Mouse (Mus musculus): ENCODE data around the gene Acvr1. TPM values are rescaled to one million over a fixed set of nuclear protein-coding genes. Genes with fewer than 3 reads are reported as not detected.

Gene Acvr1
- polyA plus RNA-seq, 1 experiment from 2014 or later = 2.7 TPM

DNA sequence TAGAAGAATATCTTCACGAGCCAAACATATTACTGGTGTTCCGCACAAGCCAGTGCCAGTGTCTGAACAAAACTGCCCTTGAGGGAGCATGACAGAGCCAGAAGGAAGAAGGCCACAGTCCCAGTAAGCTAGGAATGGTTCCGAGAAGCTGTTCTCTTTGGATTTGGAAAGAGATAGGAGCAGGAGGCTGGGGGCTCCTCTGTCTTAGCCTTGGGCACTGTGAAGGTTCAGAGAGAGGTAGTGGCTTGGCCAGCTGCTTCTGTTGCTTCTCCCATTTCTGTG is 79.7 kb downstream of the Acvr1 start:
- WGBS (ENCODE audit: insufficient replicate concordance) = 64% methylated on average over 3 of the region's 3 CpGs
- H3K9ac ChIP-seq = no peak overlapping the region
- no peak overlapping the region for H3K27ac ChIP-seq
- no peak overlapping the region for H3K4me3 ChIP-seq (replicated peaks)
- H3K4me1 ChIP-seq (replicated peaks) = peaks cover 9% of the 10 kb centered on the region
- H3K27me3 ChIP-seq = no peaks in the 10 kb centered on the region
- no peak overlapping the region for H3K4me2 ChIP-seq
- DNase-seq (no peak), ATAC-seq (ENCODE audit: low read depth) (no peak)
- no peaks in the 10 kb centered on the region for H3K9me3 ChIP-seq (replicated peaks)
- no peaks in the 10 kb centered on the region; the same call in 1 of the 2 replicates for H3K36me3 ChIP-seq

DNA sequence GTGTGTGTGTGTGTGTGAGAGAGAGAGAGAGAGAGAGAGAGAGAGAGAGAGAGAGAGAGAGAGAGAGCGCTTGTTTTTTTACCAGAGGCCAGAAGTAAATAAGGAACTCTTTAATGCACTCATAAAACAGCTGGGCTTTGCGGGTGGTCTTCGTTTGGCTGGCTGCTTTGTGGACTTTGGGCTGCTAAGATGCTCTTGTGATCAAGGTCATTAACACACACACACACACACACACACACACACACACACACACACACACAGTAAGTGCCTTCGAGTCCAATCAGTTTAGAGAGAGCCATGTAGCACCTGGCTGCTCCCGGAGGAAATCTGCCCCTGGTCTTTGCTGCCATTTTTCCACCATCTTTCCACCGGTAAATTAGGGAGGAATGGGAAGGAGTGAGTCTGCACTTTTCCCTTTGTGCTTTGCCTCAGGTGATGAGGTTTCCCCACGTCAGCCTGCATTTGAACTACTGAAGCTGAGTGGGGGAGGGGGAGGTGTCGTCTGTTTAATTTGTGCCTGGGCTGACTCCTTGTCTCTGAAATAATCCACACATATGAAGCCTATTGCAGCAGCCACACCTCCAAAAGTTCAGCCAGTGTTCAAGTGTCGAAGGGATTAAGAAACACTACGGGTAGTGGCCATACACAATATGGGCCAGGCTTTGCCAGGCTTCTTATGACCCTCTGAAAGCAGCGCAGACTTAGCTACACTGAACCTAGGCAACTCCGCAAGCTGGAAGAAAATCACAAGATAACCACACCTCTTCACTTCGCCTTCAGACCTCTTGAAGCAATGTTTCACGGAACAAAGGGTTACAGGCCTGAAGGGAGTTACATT is 80.3 kb downstream of the Acvr1 start:
- Histone ChIP-seq H3K4me3 (replicated peaks) (no peak overlapping the region), H3K9ac (no peak overlapping the region), H3K27ac (no peak overlapping the region), H3K4me1 (replicated peaks) (peaks cover 9% of the 10 kb centered on the region), H3K27me3 (no peaks in the 10 kb centered on the region), H3K9me3 (replicated peaks) (no peaks in the 10 kb centered on the region), H3K4me2 (no peak overlapping the region), H3K36me3 (no peaks in the 10 kb centered on the region; the same call in 1 of the 2 replicates)
- no peak for DNase-seq
- ATAC-seq (ENCODE audit: low read depth) = no peak
- 71% methylated on average over 14 of the region's 14 CpGs for WGBS (ENCODE audit: insufficient replicate concordance)

DNA sequence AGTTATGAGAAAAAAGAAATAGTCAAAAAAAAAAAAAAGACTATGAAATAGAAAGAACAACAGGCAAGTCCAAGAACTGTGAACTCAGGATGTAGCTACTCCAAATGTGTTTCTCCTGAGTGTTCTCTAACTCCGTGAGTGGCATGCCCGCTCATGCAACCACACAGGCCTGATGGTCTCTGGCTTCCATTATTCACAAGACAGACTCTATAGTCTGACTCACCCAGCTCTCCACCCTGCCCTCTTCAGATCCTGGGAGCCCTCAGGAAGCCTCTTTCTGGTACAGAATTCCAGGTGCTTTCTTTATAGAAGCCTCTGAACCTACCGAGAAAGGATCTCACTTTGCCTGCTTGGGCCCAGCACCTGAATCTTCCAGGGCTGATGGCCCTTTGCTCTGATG is 81.3 kb downstream of the Acvr1 start:
- no peak overlapping the region for H3K4me2 ChIP-seq
- no peaks in the 10 kb centered on the region; the same call in 1 of the 2 replicates for H3K36me3 ChIP-seq
- 65% methylated on average over 3 of the region's 3 CpGs for WGBS (ENCODE audit: insufficient replicate concordance)
- no peak overlapping the region for H3K9ac ChIP-seq
- H3K27me3 ChIP-seq = no peaks in the 10 kb centered on the region
- no peaks in the 10 kb centered on the region for H3K9me3 ChIP-seq (replicated peaks)
- no peak for DNase-seq
- H3K27ac ChIP-seq = no peak overlapping the region
- H3K4me1 ChIP-seq (replicated peaks) = peaks cover 9% of the 10 kb centered on the region
- ATAC-seq (ENCODE audit: low read depth) = no peak
- H3K4me3 ChIP-seq (replicated peaks) = no peak overlapping the region

DNA sequence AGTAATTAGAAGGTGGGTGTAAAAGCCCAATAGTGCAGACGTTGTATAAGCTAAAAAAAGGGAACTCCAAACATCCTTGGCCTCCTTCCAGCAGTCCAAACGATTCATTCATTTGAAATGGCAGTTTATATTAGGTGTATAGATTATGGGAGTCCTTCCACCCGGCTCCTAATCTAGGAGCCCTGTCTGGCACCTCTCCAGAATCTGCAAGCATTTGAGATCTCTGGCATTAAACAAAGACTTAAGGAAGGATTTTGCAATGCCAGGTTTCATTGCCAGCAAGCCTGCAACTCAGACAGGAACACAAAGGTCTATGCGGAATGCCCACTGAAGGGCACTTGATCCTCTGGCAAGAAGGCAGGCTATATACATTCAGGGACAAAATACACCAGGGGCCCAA is 81.8 kb downstream of the Acvr1 start:
- no peak overlapping the region for H3K27ac ChIP-seq
- DNase-seq (no peak), ATAC-seq (ENCODE audit: low read depth) (no peak)
- H3K4me2 ChIP-seq = no peak overlapping the region
- H3K9ac ChIP-seq = no peak overlapping the region
- H3K36me3 ChIP-seq = no peaks in the 10 kb centered on the region; the same call in 1 of the 2 replicates
- peaks cover 9% of the 10 kb centered on the region for H3K4me1 ChIP-seq (replicated peaks)
- H3K27me3 ChIP-seq = no peaks in the 10 kb centered on the region
- no peak overlapping the region for H3K4me3 ChIP-seq (replicated peaks)
- WGBS (ENCODE audit: insufficient replicate concordance) = 31% methylated on average over 4 of the region's 4 CpGs
- no peaks in the 10 kb centered on the region for H3K9me3 ChIP-seq (replicated peaks)

DNA sequence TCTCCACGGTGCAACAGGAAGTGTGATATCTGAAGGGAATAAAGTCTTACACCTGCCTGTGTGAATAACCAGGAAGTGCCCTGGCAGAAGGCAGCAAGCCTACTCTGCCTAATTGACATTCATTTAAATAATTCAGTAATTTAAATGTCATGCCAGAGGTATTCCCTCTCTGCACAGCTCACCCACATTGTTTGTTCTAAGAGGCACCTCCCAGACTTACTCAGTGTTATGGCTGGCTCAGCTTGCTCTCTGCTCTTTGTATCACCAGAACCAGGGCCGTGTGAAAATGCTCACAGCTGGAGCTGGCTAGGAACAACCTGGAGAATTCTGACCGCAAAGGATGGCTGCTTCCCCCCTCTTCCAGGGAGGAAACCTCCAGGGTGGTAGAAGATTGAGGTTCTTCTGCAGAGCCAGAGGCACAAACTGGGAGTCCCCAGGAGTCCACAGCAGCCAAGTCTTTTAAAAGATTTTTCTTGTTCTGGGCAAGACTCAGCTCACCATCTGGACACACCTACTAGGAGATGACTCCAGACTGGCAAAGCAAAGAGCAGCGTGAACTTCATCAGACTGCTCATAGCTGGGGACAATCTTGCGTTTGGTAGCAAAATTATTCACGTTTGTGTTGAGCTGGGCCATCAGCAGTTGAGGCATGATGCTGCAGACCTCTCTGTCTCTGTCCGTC is 82.5 kb downstream of the Acvr1 start:
- no peaks in the 10 kb centered on the region; the same call in none of the 2 replicates for H3K36me3 ChIP-seq
- H3K4me1 ChIP-seq (replicated peaks) = peaks cover 9% of the 10 kb centered on the region
- H3K27ac ChIP-seq = no peak overlapping the region
- no peak for DNase-seq
- 51% methylated on average over 7 of the region's 7 CpGs for WGBS (ENCODE audit: insufficient replicate concordance)
- H3K4me2 ChIP-seq = no peak overlapping the region
- H3K9ac ChIP-seq = no peak overlapping the region
- ATAC-seq (ENCODE audit: low read depth) = no peak
- H3K4me3 ChIP-seq (replicated peaks) = no peak overlapping the region
- H3K27me3 ChIP-seq = no peaks in the 10 kb centered on the region
- H3K9me3 ChIP-seq (replicated peaks) = no peaks in the 10 kb centered on the region

DNA sequence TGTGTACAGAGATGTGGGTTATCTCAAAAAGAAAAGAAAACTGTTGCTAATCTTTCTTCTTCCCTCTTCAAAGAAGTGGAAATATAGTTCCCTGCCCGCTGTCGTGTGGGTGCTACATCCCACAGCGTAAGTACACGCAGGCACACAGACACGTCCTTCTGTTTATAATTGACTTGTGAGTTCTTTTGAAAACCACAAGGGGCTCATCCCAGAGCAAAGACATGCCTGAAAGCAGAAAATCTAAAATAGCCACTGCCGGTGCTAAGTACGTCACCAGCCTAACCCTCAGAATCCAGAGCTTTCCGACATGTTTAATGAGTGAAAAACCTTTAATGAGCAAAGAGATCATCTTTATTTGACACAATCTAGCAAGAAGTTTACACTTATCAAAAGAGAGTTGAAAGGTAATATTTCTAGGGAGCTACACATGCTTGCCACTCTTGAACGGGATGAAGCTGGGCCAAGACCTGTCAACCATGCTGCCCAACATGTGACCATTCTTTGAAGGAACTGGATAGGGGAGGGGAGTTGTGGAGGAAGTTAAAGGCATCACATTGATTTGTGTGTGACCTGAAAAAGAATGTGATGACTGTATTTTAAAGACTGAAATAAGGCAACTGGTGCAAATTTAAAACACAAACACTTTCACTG is 85.4 kb downstream of the Acvr1 start:
- Histone ChIP-seq H3K36me3 (no peaks in the 10 kb centered on the region; the same call in 1 of the 2 replicates), H3K27me3 (no peaks in the 10 kb centered on the region), H3K9me3 (replicated peaks) (no peaks in the 10 kb centered on the region), H3K4me3 (replicated peaks) (no peak overlapping the region), H3K27ac (no peak overlapping the region), H3K4me1 (replicated peaks) (peaks cover 9% of the 10 kb centered on the region), H3K4me2 (no peak overlapping the region), H3K9ac (no peak overlapping the region)
- DNase-seq (no peak), ATAC-seq (ENCODE audit: low read depth) (no peak)
- WGBS (ENCODE audit: insufficient replicate concordance) = 76% methylated on average over 9 of the region's 9 CpGs

DNA sequence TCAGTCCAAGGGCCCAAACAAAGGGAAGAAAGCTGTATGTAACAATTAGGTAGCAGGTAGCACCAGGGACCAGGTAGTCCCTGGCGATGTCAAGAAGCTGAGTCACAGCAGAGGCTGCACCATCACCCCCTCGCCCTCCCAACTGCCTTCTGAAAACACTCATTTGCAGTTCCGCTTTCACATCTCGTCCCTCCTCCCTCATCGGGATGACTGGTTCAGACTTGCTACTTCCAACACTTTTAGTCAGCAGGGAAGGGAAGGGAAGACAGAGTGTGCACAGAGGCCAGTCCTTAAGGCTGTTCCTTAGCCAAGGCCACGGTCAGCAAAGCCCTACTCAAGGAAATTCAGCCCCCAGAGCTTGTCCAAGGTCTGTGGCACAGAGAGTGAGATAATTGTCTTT is 86.2 kb downstream of the Acvr1 start:
- no peak overlapping the region for H3K4me3 ChIP-seq (replicated peaks)
- H3K4me1 ChIP-seq (replicated peaks) = peaks cover 9% of the 10 kb centered on the region
- WGBS (ENCODE audit: insufficient replicate concordance) = 45% methylated on average over 6 of the region's 6 CpGs
- no peak overlapping the region for H3K27ac ChIP-seq
- H3K36me3 ChIP-seq = no peaks in the 10 kb centered on the region; the same call in 1 of the 2 replicates
- DNase-seq (no peak), ATAC-seq (ENCODE audit: low read depth) (no peak)
- no peaks in the 10 kb centered on the region for H3K27me3 ChIP-seq
- no peaks in the 10 kb centered on the region for H3K9me3 ChIP-seq (replicated peaks)
- H3K4me2 ChIP-seq = no peak overlapping the region
- no peak overlapping the region for H3K9ac ChIP-seq

DNA sequence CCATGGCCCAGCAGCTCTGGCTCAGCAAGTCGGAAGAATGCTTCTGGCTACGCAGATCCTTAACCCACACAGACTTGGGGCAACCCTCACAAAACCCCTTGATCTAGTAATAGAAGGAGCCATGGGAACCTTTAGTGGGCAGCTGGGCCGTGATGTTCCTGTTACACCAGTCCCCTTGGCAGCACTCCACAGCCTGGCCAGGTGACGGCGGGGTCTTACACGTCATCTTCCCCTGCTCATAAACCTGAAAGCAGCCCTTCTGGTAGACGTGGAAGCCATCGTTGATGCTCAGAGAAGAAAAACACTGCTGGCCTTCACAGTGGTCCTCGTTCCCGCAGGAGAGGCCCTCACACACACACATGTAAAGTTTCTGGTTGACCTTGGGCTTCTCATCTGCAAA is 87.4 kb downstream of the Acvr1 start:
- Histone ChIP-seq H3K9me3 (replicated peaks) (no peaks in the 10 kb centered on the region), H3K27me3 (no peaks in the 10 kb centered on the region), H3K27ac (no peak overlapping the region), H3K9ac (no peak overlapping the region), H3K4me2 (no peak overlapping the region), H3K4me3 (replicated peaks) (no peak overlapping the region), H3K4me1 (replicated peaks) (peaks cover 2% of the 10 kb centered on the region; the same call in 1 of the 2 replicates), H3K36me3 (no peaks in the 10 kb centered on the region; the same call in 1 of the 2 replicates)
- 72% methylated on average over 10 of the region's 10 CpGs for WGBS (ENCODE audit: insufficient replicate concordance)
- no peak for ATAC-seq (ENCODE audit: low read depth)
- DNase-seq = no peak

DNA sequence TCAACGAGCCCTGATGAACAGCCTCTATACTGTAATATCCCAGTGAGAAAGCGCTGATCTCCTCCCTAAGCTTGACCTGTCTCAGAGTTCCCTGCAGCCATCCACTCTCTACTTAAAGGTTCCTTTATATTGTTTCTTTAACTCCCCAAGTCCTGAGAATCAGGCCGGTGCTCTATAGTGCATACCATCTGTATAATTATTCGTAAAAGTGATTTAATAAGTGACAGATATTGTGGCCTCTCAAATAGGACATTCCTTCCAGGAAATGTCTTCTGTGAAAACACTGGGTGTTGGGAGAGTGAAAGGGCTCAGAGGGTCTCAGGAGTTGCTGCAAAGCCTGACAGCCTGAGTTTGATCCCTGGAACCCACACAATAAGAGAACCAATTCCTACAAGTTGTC is 88.8 kb downstream of the Acvr1 start:
- no peak overlapping the region for H3K27ac ChIP-seq
- DNase-seq (no peak), ATAC-seq (ENCODE audit: low read depth) (no peak)
- no peaks in the 10 kb centered on the region for H3K27me3 ChIP-seq
- H3K9ac ChIP-seq = no peak overlapping the region
- no peak overlapping the region for H3K4me3 ChIP-seq (replicated peaks)
- no peak overlapping the region for H3K4me2 ChIP-seq
- no peaks in the 10 kb centered on the region for H3K4me1 ChIP-seq (replicated peaks)
- WGBS (ENCODE audit: insufficient replicate concordance) = 79% methylated on average over 4 of the region's 4 CpGs
- no peaks in the 10 kb centered on the region; the same call in 1 of the 2 replicates for H3K36me3 ChIP-seq
- no peaks in the 10 kb centered on the region for H3K9me3 ChIP-seq (replicated peaks)

DNA sequence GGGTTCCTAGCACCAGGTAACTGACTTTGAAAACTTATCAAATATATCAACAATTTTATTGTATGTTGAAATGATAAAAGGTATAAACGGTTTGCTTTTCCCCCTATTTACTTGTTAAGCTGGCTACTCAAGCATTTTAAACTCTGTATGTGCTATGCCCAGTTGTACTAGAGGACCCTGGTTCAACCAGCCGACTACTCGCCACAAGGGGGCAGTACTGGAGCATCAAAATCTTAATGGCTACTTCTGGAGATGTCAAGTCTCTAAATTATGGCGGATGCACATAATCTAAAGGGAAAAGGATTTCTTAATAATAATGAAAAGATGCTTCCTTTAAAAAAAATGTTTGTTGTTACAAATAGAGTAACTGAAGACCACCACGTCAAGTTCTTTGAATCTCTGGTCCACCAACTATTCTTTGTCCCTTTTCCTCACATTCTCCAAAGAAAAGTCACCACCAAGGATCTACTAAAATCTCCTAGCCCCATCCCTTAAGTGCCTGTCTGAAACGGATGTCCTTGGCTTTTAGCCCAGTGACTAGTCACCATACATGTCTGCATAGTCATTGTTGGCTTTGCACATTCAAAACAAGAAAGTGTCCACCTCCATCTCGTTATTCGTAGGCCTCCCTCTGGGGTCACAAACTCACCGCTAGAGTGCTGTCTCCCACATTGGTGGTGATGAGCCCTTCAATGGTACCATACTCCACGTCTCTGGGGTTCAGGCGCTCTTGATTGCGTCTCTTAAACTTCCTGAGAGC is 89.8 kb downstream of the Acvr1 start:
- Histone ChIP-seq H3K27me3 (no peaks in the 10 kb centered on the region), H3K4me3 (replicated peaks) (no peak overlapping the region), H3K4me1 (replicated peaks) (no peaks in the 10 kb centered on the region), H3K27ac (no peak overlapping the region), H3K9ac (no peak overlapping the region), H3K9me3 (replicated peaks) (no peaks in the 10 kb centered on the region), H3K4me2 (no peak overlapping the region), H3K36me3 (no peaks in the 10 kb centered on the region; the same call in 1 of the 2 replicates)
- DNase-seq (peak; percentile 20), ATAC-seq (ENCODE audit: low read depth) (no peak)
- 52% methylated on average over 12 of the region's 12 CpGs for WGBS (ENCODE audit: insufficient replicate concordance)

DNA sequence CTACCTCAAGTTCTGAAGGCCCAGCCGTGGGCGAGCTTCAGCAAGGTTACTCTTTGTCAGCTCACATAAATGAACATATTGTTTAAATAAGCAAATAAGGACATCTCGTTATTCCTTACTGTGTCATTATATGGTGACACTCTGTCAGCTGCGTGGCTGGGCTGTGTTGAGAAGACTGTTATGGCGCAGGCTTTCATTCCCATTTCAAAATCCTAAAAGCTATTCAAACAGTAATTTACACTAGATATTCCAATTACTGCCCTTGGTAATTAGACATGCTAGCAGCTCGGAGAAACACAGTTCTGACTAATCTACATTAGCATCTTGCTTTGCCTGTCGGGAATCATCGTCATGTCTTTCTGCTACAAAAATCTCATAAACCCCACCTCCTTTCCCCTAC is 91.4 kb downstream of the Acvr1 start:
- Histone ChIP-seq H3K4me2 (no peak overlapping the region), H3K27ac (no peak overlapping the region), H3K9me3 (replicated peaks) (no peaks in the 10 kb centered on the region), H3K4me1 (replicated peaks) (no peaks in the 10 kb centered on the region), H3K9ac (no peak overlapping the region), H3K27me3 (no peaks in the 10 kb centered on the region), H3K4me3 (replicated peaks) (no peak overlapping the region), H3K36me3 (no peaks in the 10 kb centered on the region; the same call in 1 of the 2 replicates)
- DNase-seq = no peak
- no peak for ATAC-seq (ENCODE audit: low read depth)
- 78% methylated on average over 8 of the region's 8 CpGs for WGBS (ENCODE audit: insufficient replicate concordance)
